Mouse (Mus musculus): ENCODE data around the gene Dusp22. TPM values are rescaled to one million over a fixed set of nuclear protein-coding genes. Genes with fewer than 3 reads are reported as not detected.

The Dusp22 gene
- polyA plus RNA-seq, 1 experiment, result 25.2 TPM

DNA sequence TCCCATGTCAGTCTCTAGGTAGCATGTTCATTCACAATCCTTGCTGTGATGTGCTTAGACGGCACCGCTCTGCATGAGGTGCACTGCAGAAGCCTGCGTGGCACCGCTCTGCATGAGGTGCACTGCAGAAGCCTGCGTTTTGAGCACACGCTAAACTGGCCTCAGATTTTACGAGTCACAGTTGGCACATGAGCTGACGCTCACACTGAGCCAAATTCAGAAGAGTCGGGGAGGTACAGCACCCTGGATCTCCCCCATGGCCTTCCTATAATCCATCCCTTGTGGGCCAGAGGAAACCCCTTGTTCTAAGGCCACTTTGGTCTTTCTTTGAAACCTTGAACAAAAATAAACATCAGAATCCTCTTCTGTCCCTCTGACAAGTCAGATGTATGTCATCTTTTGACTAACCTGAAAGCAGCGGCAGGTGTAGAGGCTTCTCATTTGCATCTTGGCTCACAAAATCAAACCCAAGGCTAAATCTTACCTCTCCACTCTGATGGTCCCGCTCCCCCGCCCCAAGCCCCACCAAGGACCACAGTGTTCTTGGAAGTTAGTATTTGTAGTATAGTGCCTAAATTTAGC, 28.3 kb downstream of the Dusp22 start:
- Histone ChIP-seq H3K4me1 (ENCODE audit: control insufficient read depth, insufficient read depth, low read length) (no peaks in the 10 kb centered on the region; the same call in 1 of the 2 replicates), H3K36me3 (ENCODE audit: control insufficient read depth, insufficient read depth, low read length) (no peaks in the 10 kb centered on the region), H3K4me3 (ENCODE audit: insufficient read depth, low read depth, low read length) (no peak overlapping the region), H3K27me3 (replicated peaks; ENCODE audit: control insufficient read depth, insufficient read depth, low read length) (no peaks in the 10 kb centered on the region), H3K27ac (ENCODE audit: insufficient read depth, low read depth, low read length) (no peak overlapping the region)
- 95% methylated on average over 12 of the region's 12 CpGs for WGBS
- TF ChIP-seq POLR2A (IDR thresholded peaks at IDR 0.05; ENCODE audit: low read depth, low read length) (no peak), CTCF (conservative IDR thresholded peaks at IDR 0.05; ENCODE audit: insufficient read depth, insufficient read length, low read depth, low read length) (no peak)
- DNase-seq, result no peak

DNA sequence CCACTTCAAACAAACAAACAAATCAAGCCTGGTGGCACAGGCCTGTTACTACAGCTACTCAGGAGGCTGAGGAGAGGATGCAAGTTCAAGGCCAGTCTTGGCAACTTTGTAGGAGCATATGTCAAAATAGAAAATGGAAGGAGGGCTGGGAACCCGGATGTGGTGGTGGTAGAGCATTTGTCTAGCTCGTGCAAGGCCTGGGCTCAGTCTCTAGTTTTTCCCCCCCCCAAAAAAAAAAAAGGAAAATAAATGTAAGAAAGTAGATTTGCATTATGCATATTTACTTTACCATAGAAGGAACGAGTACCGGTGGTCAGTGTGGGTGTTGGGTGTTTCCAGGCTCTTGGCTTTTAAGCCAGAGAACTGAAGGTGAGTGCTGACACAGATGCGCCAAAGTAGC, 29.7 kb downstream of the Dusp22 start:
- H3K4me1 ChIP-seq (ENCODE audit: control insufficient read depth, insufficient read depth, low read length), result no peaks in the 10 kb centered on the region; the same call in 1 of the 2 replicates
- H3K27ac ChIP-seq (ENCODE audit: insufficient read depth, low read depth, low read length), result no peak overlapping the region
- 96% methylated on average over 5 of the region's 5 CpGs for WGBS
- DNase-seq, result no peak
- no peak for TF ChIP-seq POLR2A (IDR thresholded peaks at IDR 0.05; ENCODE audit: low read depth, low read length)
- no peak for TF ChIP-seq CTCF (conservative IDR thresholded peaks at IDR 0.05; ENCODE audit: insufficient read depth, insufficient read length, low read depth, low read length)
- H3K27me3 ChIP-seq (replicated peaks; ENCODE audit: control insufficient read depth, insufficient read depth, low read length), result no peaks in the 10 kb centered on the region
- H3K36me3 ChIP-seq (ENCODE audit: control insufficient read depth, insufficient read depth, low read length), result no peaks in the 10 kb centered on the region
- H3K4me3 ChIP-seq (ENCODE audit: insufficient read depth, low read depth, low read length), result no peak overlapping the region

DNA sequence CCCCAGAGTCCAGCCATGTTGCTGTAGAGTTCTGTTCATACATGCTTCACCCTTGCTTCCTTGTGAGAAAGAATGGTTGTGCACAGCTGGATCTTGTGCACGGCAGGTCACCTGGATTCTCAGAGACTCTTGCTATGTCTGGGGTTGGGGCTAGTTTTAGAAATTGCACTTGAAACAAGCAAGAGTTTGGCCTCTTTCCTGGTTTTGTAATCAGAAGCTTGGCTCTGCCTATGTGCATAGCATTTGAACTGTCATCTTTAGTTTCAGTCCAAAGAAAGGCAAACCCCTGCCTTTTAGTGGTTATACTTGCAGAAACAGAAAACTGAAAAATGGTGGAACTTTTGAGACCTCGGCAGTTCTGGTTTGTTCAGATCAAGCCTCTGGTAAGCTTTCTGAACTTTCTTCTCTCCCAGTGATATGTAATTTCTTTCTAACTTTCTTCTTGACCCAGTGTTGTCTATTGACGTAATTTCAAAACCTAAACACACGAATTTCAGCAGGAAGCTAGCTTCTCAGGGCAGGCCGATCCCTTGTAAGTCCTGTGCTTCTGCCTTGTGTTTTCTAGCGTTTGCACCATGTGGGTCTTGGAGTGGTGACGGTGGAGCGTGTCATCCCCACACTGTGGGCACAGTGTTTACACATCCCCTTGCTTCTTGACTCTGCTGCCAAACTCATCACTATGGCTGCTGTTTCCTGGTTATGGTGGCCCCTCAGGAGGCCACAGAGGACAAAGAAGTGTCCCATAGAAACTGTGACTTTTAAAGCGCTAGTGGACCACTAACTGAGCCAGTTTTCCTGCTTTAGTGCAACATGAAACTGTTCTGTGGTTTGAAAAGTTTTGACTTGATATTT, 31.9 kb downstream of the Dusp22 start:
- 88% methylated on average over 9 of the region's 9 CpGs for WGBS
- Histone ChIP-seq H3K4me1 (ENCODE audit: control insufficient read depth, insufficient read depth, low read length) (no peaks in the 10 kb centered on the region; the same call in 1 of the 2 replicates), H3K36me3 (ENCODE audit: control insufficient read depth, insufficient read depth, low read length) (no peaks in the 10 kb centered on the region; the same call in 1 of the 2 replicates), H3K27me3 (replicated peaks; ENCODE audit: control insufficient read depth, insufficient read depth, low read length) (no peaks in the 10 kb centered on the region), H3K27ac (ENCODE audit: insufficient read depth, low read depth, low read length) (no peak overlapping the region), H3K4me3 (ENCODE audit: insufficient read depth, low read depth, low read length) (no peak overlapping the region)
- TF ChIP-seq CTCF (conservative IDR thresholded peaks at IDR 0.05; ENCODE audit: insufficient read depth, insufficient read length, low read depth, low read length) (no peak), POLR2A (IDR thresholded peaks at IDR 0.05; ENCODE audit: low read depth, low read length) (no peak)
- DNase-seq, result no peak

DNA sequence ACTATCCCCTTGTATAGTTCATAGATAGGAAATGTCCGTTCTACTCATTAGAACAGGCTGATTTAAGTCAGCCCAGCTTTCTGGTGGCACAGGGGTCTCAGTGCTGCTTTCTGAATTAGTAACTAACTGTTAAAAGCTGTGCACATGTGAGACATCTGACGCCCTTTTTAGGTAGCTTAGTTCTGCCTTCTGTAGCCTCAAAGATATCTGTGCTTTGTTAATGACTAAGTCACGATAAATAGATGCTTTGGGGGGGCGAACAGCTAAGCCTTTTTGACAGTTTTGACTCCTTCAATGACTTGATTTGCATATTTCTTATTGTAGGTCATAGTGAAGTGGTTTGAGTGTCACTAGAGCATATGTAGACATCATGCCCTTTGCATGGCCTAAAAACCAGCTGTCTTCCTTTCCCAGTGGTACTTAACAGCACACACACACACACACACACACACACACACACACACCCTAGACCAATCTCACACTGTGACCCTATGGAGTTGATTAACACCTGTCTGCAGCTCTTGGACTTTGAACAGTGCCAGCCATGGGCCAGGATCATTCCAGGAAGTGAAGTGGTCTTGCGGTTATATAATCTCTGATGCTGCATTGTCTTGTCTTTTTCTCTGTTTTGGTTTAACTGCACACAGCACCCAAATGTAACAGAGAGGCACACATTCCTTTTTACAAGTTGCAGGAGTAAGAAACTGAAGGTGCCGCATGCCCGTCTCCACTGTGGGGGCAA, 33.0 kb downstream of the Dusp22 start:
- no peak for TF ChIP-seq CTCF (conservative IDR thresholded peaks at IDR 0.05; ENCODE audit: insufficient read depth, insufficient read length, low read depth, low read length)
- TF ChIP-seq POLR2A (IDR thresholded peaks at IDR 0.05; ENCODE audit: low read depth, low read length), result no peak
- H3K4me3 ChIP-seq (ENCODE audit: insufficient read depth, low read depth, low read length), result no peak overlapping the region
- 87% methylated on average over 7 of the region's 7 CpGs for WGBS
- no peaks in the 10 kb centered on the region; the same call in 1 of the 2 replicates for H3K4me1 ChIP-seq (ENCODE audit: control insufficient read depth, insufficient read depth, low read length)
- no peaks in the 10 kb centered on the region for H3K27me3 ChIP-seq (replicated peaks; ENCODE audit: control insufficient read depth, insufficient read depth, low read length)
- DNase-seq, result peak; percentile 69
- no peak overlapping the region for H3K27ac ChIP-seq (ENCODE audit: insufficient read depth, low read depth, low read length)
- no peaks in the 10 kb centered on the region; the same call in 1 of the 2 replicates for H3K36me3 ChIP-seq (ENCODE audit: control insufficient read depth, insufficient read depth, low read length)

DNA sequence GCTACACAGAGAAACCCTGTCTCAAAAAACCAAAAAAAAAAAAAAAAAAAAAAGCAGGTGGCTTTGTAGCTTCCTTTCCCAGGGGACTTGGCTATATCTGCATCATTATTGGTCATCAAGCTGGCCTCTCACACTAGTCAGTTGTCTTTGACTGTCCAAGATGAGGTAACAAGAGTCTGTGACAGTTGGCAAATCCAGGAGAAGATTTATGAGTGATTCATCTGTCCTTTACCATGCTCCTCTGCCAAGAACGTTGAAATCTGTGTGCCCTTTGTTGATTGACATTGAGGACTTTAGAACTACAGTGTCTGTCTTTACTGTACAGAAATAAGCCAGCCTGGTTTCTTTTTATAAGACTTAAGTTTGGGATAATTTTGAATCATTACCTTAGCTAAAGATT, 35.4 kb downstream of the Dusp22 start:
- no peak for DNase-seq
- WGBS, result 15% methylated on average over 1 of the region's 1 CpGs
- no peaks in the 10 kb centered on the region; the same call in 1 of the 2 replicates for H3K4me1 ChIP-seq (ENCODE audit: control insufficient read depth, insufficient read depth, low read length)
- no peak overlapping the region for H3K4me3 ChIP-seq (ENCODE audit: insufficient read depth, low read depth, low read length)
- H3K27ac ChIP-seq (ENCODE audit: insufficient read depth, low read depth, low read length), result no peak overlapping the region
- no peaks in the 10 kb centered on the region; the same call in 1 of the 2 replicates for H3K36me3 ChIP-seq (ENCODE audit: control insufficient read depth, insufficient read depth, low read length)
- no peaks in the 10 kb centered on the region for H3K27me3 ChIP-seq (replicated peaks; ENCODE audit: control insufficient read depth, insufficient read depth, low read length)
- no peak for TF ChIP-seq CTCF (conservative IDR thresholded peaks at IDR 0.05; ENCODE audit: insufficient read depth, insufficient read length, low read depth, low read length)
- TF ChIP-seq POLR2A (IDR thresholded peaks at IDR 0.05; ENCODE audit: low read depth, low read length), result no peak

DNA sequence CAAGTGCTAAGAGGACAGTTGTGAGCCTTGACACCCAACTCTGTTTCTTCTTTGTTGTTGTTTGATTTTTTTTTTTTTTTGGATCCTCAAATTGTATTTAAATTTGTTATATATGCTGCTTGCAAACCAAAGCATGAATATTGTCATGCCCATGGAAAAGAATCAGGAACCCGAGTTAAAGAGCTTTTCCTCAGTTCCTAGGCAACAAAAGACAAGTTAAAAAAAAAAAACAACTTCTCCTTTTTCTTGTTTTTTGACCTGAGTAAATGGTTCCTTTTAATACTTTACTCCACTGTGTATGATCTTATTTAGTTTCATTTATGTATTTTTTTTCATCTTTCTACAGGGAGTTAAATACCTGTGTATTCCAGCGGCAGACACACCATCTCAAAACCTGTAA, 36.1 kb downstream of the Dusp22 start:
- 85% methylated on average over 2 of the region's 2 CpGs for WGBS
- TF ChIP-seq POLR2A (IDR thresholded peaks at IDR 0.05; ENCODE audit: low read depth, low read length) (no peak), CTCF (conservative IDR thresholded peaks at IDR 0.05; ENCODE audit: insufficient read depth, insufficient read length, low read depth, low read length) (no peak)
- no peak for DNase-seq
- H3K27me3 ChIP-seq (replicated peaks; ENCODE audit: control insufficient read depth, insufficient read depth, low read length), result no peaks in the 10 kb centered on the region
- no peak overlapping the region for H3K27ac ChIP-seq (ENCODE audit: insufficient read depth, low read depth, low read length)
- H3K4me1 ChIP-seq (ENCODE audit: control insufficient read depth, insufficient read depth, low read length), result no peaks in the 10 kb centered on the region; the same call in 1 of the 2 replicates
- H3K36me3 ChIP-seq (ENCODE audit: control insufficient read depth, insufficient read depth, low read length), result no peaks in the 10 kb centered on the region; the same call in 1 of the 2 replicates
- H3K4me3 ChIP-seq (ENCODE audit: insufficient read depth, low read depth, low read length), result no peak overlapping the region

Data from kidney, adult 2 months (tissue).